ENCODE assay signal across 9 mouse cellular contexts in genomic region chr2:25186575-25186930, GRCm38 (mm10). TPM values are rescaled to one million over a fixed set of nuclear protein-coding genes. Genes with fewer than 3 reads are reported as not detected.
DNase-seq lines count a peak whose midpoint lies in the region; ATAC-seq and TF ChIP-seq lines count a peak whose summit lies in the region.
"Had no signal": no experiment of that assay in that cellular context is flagged by ENCODE, and none has a peak within 500 bp of the region (broad histone marks: within the 10 kb centered on the region; RNA-seq: fewer than 3 reads in every experiment).

No protein-coding gene starts in this region.

- peaks cover 19% of the 10 kb centered on the region for H3K4me1 ChIP-seq in heart, embryonic 10.5 days
- H3K4me1 ChIP-seq in ES-E14 (ENCODE audit: control insufficient read depth in 2 of 2, insufficient read depth in 2 of 2, low read length in 2 of 2, poor library complexity in 1 of 2) = peaks cover 4 to 8% of the 10 kb centered on the region in 2 experiments; a peak in 1 of 4 replicates
- peaks cover 44% of the 10 kb centered on the region for H3K4me1 ChIP-seq in hindbrain, embryonic 13.5 days (replicated peaks)
- H3K4me1 ChIP-seq in midbrain, embryonic 10.5 days = peaks cover 48% of the 10 kb centered on the region

- H3K4me2 ChIP-seq in hindbrain, embryonic 13.5 days = peak overlapping the region; percentile 78

- intact Hi-C loops in heart, postnatal 10 days (cut with DNase I) = loop anchor here (2.0 kb wide), 1 partner anchor 88 kb away; no protein-coding TSS in a partner anchor

- H3K27ac ChIP-seq in heart, embryonic 10.5 days = peak overlapping the region; percentile 83; the same call in 1 of the 2 replicates
- no peak overlapping the region for H3K27ac ChIP-seq in ES-E14 (ENCODE audit: insufficient read depth, low read depth, low read length, poor library complexity, severe bottlenecking)
- peak overlapping the region; percentile 94 for H3K27ac ChIP-seq in hindbrain, embryonic 13.5 days
- H3K27ac ChIP-seq in midbrain, embryonic 10.5 days (replicated peaks) = peak overlapping the region; percentile 97

- H3K36me3 ChIP-seq in heart, embryonic 10.5 days = no peaks in the 10 kb centered on the region
- no peaks in the 10 kb centered on the region for H3K36me3 ChIP-seq in ES-E14 (ENCODE audit: control insufficient read depth, insufficient read depth, low read length, poor library complexity, severe bottlenecking)
- no peaks in the 10 kb centered on the region for H3K36me3 ChIP-seq in hindbrain, embryonic 13.5 days
- H3K36me3 ChIP-seq in midbrain, embryonic 10.5 days = peaks cover 20% of the 10 kb centered on the region

- peak overlapping the region; percentile 70 for H3K4me3 ChIP-seq in heart, embryonic 10.5 days
- H3K4me3 ChIP-seq in ES-E14 (ENCODE audit: insufficient read depth in 1 of 2, low read depth in 1 of 2, low read length in 2 of 2, poor library complexity in 1 of 2, severe bottlenecking in 1 of 2) = peak overlapping the region; percentile 68 to 85; a peak in 3 of 4 replicates
- H3K4me3 ChIP-seq in hindbrain, embryonic 13.5 days = peak overlapping the region; percentile 49
- H3K4me3 ChIP-seq in midbrain, embryonic 10.5 days = peak overlapping the region; percentile 90

- 29% methylated on average over 5 of the region's 5 CpGs for WGBS in heart, embryonic 10.5 days
- 28% methylated on average over 5 of the region's 5 CpGs for WGBS in hindbrain, embryonic 13.5 days
- 28% methylated on average over 5 of the region's 5 CpGs for WGBS in midbrain, embryonic 10.5 days

- H3K27me3 ChIP-seq in heart, embryonic 10.5 days (ENCODE audit: insufficient read depth, poor library complexity, severe bottlenecking) = peaks cover 45% of the 10 kb centered on the region
- no peaks in the 10 kb centered on the region for H3K27me3 ChIP-seq in hindbrain, embryonic 13.5 days
- peaks cover 10% of the 10 kb centered on the region; the same call in 1 of the 2 replicates for H3K27me3 ChIP-seq in midbrain, embryonic 10.5 days (ENCODE audit: low read depth, poor library complexity, severe bottlenecking)

- no peaks in the 10 kb centered on the region for H3K9me3 ChIP-seq in heart, embryonic 10.5 days
- H3K9me3 ChIP-seq in ES-E14 (ENCODE audit: control insufficient read depth, insufficient read depth, low read depth, low read length) = no peaks in the 10 kb centered on the region
- no peaks in the 10 kb centered on the region for H3K9me3 ChIP-seq in hindbrain, embryonic 13.5 days
- H3K9me3 ChIP-seq in midbrain, embryonic 10.5 days (replicated peaks) = no peaks in the 10 kb centered on the region

- H3K9ac ChIP-seq in ES-E14 (ENCODE audit: insufficient read depth, low read depth, low read length, poor library complexity, severe bottlenecking) = no peak overlapping the region
- no peak overlapping the region; the same call in 1 of the 2 replicates for H3K9ac ChIP-seq in hindbrain, embryonic 13.5 days

- in situ Hi-C loops in ES-E14 (cut with MboI; ENCODE audit: low sequenced_read_pairs in 2 of 2, unreplicated experiment in 2 of 2) = no loop called here

- ATAC-seq in hindbrain, embryonic 13.5 days (ENCODE audit: low FRiP score) = no peak

- DNase-seq in heart, embryonic 10.5 days (ENCODE audit: low spot score) = no peak
- DNase-seq in heart, postnatal 10 days = no peak
- no peak for DNase-seq in ES-E14 (ENCODE audit: low read depth, low spot score)
- DNase-seq in midbrain, embryonic 10.5 days (ENCODE audit: low spot score) = no peak
- no peak for DNase-seq in cerebellum, postnatal 10 days
- no peak for DNase-seq in adrenal gland, postnatal 25 days
- no peak for DNase-seq in kidney, postnatal 14 days

TF ChIP-seq in ES-E14, 5 proteins besides CTCF, POLR2A, EP300 and RAD21:
- TF ChIP-seq ZNF384 (IDR thresholded peaks at IDR 0.05; ENCODE audit: low read depth, low read length) = no peak
- no peak for TF ChIP-seq HCFC1 (IDR thresholded peaks at IDR 0.05; ENCODE audit: borderline replicate concordance, insufficient read depth, low read length)
- no peak for TF ChIP-seq MAFK (IDR thresholded peaks at IDR 0.05; ENCODE audit: insufficient read depth, low read depth, low read length)
- TF ChIP-seq ZC3H11A (IDR thresholded peaks at IDR 0.05; ENCODE audit: borderline replicate concordance, low read depth, low read length) = no peak
- TF ChIP-seq CHD2 (IDR thresholded peaks at IDR 0.05; ENCODE audit: low read depth, low read length) = no peak

RNA-seq across cellular contexts. Expression of gene Nrarp, which starts 6.0 kb away (rescaled TPM):
- polyA plus RNA-seq in heart, embryonic 10.5 days (2016; fragmentation: Nextera tagmentation; extraction: Ambion mirVana) = 5.7 and 5.9 TPM in 2 replicates
- 10 to 100 TPM; 23.9 to 25.1 TPM for total RNA-seq in heart, postnatal 10 days (2021)
- total RNA-seq in ES-E14 (2012; rRNA removed) = 1.9 and 2.1 TPM in 2 replicates
- polyA plus RNA-seq in hindbrain, embryonic 13.5 days (2015; fragmentation: Nextera tagmentation; extraction: Ambion mirVana) = 21.4 and 24.6 TPM in 2 replicates
- polyA plus RNA-seq in midbrain, embryonic 10.5 days (2016; fragmentation: Nextera tagmentation; extraction: Ambion mirVana) = 65.8 and 74.1 TPM in 2 replicates
- total RNA-seq in adrenal gland, postnatal 25 days (2021) = 2.2 and 4.0 TPM in 2 replicates

RNA-seq across cellular contexts. Expression of gene Tor4a, which starts 10.1 kb away (rescaled TPM):
- polyA plus RNA-seq in heart, embryonic 10.5 days (2016; fragmentation: Nextera tagmentation; extraction: Ambion mirVana) = 7.7 and 8.4 TPM in 2 replicates
- total RNA-seq in heart, postnatal 10 days (2021) = 1 to 10 TPM; 5.6 to 6.5 TPM
- total RNA-seq in ES-E14 (2012; rRNA removed) = 11.1 and 17.0 TPM in 2 replicates
- polyA plus RNA-seq in hindbrain, embryonic 13.5 days (2015; fragmentation: Nextera tagmentation; extraction: Ambion mirVana) = 1.6 and 1.9 TPM in 2 replicates
- 1.3 and 1.9 TPM in 2 replicates for polyA plus RNA-seq in midbrain, embryonic 10.5 days (2016; fragmentation: Nextera tagmentation; extraction: Ambion mirVana)
- 28.1 and 33.9 TPM in 2 replicates for total RNA-seq in adrenal gland, postnatal 25 days (2021)

RNA-seq across cellular contexts. Expression of gene Nelfb, which starts 24.7 kb away (rescaled TPM):
- polyA plus RNA-seq in heart, embryonic 10.5 days (2016; fragmentation: Nextera tagmentation; extraction: Ambion mirVana) = 90.9 and 99.8 TPM in 2 replicates
- 10 to 100 TPM; 40.7 to 46.0 TPM for total RNA-seq in heart, postnatal 10 days (2021)
- 50.9 and 60.9 TPM in 2 replicates for total RNA-seq in ES-E14 (2012; rRNA removed)
- polyA plus RNA-seq in hindbrain, embryonic 13.5 days (2015; fragmentation: Nextera tagmentation; extraction: Ambion mirVana) = 98.3 and 104 TPM in 2 replicates
- 131 and 140 TPM in 2 replicates for polyA plus RNA-seq in midbrain, embryonic 10.5 days (2016; fragmentation: Nextera tagmentation; extraction: Ambion mirVana)
- total RNA-seq in adrenal gland, postnatal 25 days (2021) = 61.8 and 66.9 TPM in 2 replicates

RNA-seq across cellular contexts. Expression of gene Stpg3, which starts 27.9 kb away (rescaled TPM):
- 0.10 TPM in 1 of 2 replicates, not detected in the other for polyA plus RNA-seq in heart, embryonic 10.5 days (2016; fragmentation: Nextera tagmentation; extraction: Ambion mirVana)
- total RNA-seq in heart, postnatal 10 days (2021) = not detected
- total RNA-seq in ES-E14 (2012; rRNA removed) = 0.45 and 1.1 TPM in 2 replicates
- polyA plus RNA-seq in hindbrain, embryonic 13.5 days (2015; fragmentation: Nextera tagmentation; extraction: Ambion mirVana) = not detected in 2 replicates
- not detected in 2 replicates for polyA plus RNA-seq in midbrain, embryonic 10.5 days (2016; fragmentation: Nextera tagmentation; extraction: Ambion mirVana)
- total RNA-seq in adrenal gland, postnatal 25 days (2021) = not detected in 2 replicates
- polyA plus RNA-seq: cortical plate, adult 2 months had no signal

RNA-seq across cellular contexts. Expression of gene Fam166a, which starts 32.0 kb away (rescaled TPM):
- polyA plus RNA-seq in heart, embryonic 10.5 days (2016; fragmentation: Nextera tagmentation; extraction: Ambion mirVana) = 0.92 TPM in 1 of 2 replicates, not detected in the other
- not detected for total RNA-seq in heart, postnatal 10 days (2021)
- total RNA-seq in ES-E14 (2012; rRNA removed) = 0.49 and 0.74 TPM in 2 replicates
- polyA plus RNA-seq in hindbrain, embryonic 13.5 days (2015; fragmentation: Nextera tagmentation; extraction: Ambion mirVana) = 0.40 and 1.3 TPM in 2 replicates
- 0.62 TPM in 1 of 2 replicates, not detected in the other for polyA plus RNA-seq in midbrain, embryonic 10.5 days (2016; fragmentation: Nextera tagmentation; extraction: Ambion mirVana)
- total RNA-seq in adrenal gland, postnatal 25 days (2021) = 0.46 TPM in 1 of 2 replicates, not detected in the other
